8 mouse cellular contexts compared by ENCODE assay signal in genomic region chr12:116485591-116486403, GRCm38 (mm10). TPM values are rescaled to one million over a fixed set of nuclear protein-coding genes. Genes with fewer than 3 reads are reported as not detected.
A peak's percentile ranks its signal among the peaks of the same experiment; 100 is the strongest.
DNase-seq lines count a peak whose midpoint lies in the region; ATAC-seq and TF ChIP-seq lines count a peak whose summit lies in the region.

TSS of gene Ptprn2 (plus strand) at chr12:116485720.

- TF ChIP-seq POLR2A in brain, embryonic 14.5 days (IDR thresholded peaks at IDR 0.05; ENCODE audit: borderline replicate concordance, extremely low read depth, insufficient read depth, insufficient read length, poor library complexity, severe bottlenecking) = peak; percentile 79
- TF ChIP-seq POLR2A in embryonic fibroblast, embryonic 13.5 days (IDR thresholded peaks at IDR 0.05; ENCODE audit: low read depth, low read length) = no peak

- WGBS in liver, embryonic 16.5 days (ENCODE audit: insufficient replicate concordance) = under 1% methylated on average over 82 of the region's 86 CpGs
- under 1% methylated on average over 71 of the region's 86 CpGs for WGBS in neural tube, embryonic 13.5 days

- H3K27me3 ChIP-seq in liver, embryonic 16.5 days (ENCODE audit: control insufficient read depth, insufficient read depth, low read depth, low read length) = peaks cover 31% of the 10 kb centered on the region
- H3K27me3 ChIP-seq in neural tube, embryonic 13.5 days = peaks cover 13% of the 10 kb centered on the region

- no peak for TF ChIP-seq CTCF in brain, embryonic 14.5 days (IDR thresholded peaks at IDR 0.05; ENCODE audit: borderline replicate concordance, extremely low read depth, insufficient read depth, insufficient read length)
- no peak for TF ChIP-seq CTCF in embryonic fibroblast, embryonic 13.5 days (IDR thresholded peaks at IDR 0.05; ENCODE audit: borderline replicate concordance, insufficient read depth, low read length)

- H3K4me2 ChIP-seq in liver, embryonic 16.5 days (ENCODE audit: low read depth, low read length) = peak within 1 kb of the TSS; percentile 69
- peak within 1 kb of the TSS; percentile 90 for H3K4me2 ChIP-seq in neural tube, embryonic 13.5 days

- 0 out of 2 replicates have a peak, but pooled peaks cover 2% of the 10 kb centered on the region for H3K4me1 ChIP-seq in embryonic fibroblast, embryonic 13.5 days (ENCODE audit: control insufficient read depth, insufficient read depth, low read length)
- peaks cover 10% of the 10 kb centered on the region for H3K4me1 ChIP-seq in liver, embryonic 16.5 days (ENCODE audit: control insufficient read depth, low read depth, low read length)
- H3K4me1 ChIP-seq in neural tube, embryonic 13.5 days (replicated peaks) = peaks cover 27% of the 10 kb centered on the region; the same call in 1 of the 2 replicates

- H3K4me3 ChIP-seq in embryonic fibroblast, embryonic 13.5 days (ENCODE audit: insufficient read depth, low read length) = 0 out of 2 replicates have a peak within 1 kb of the TSS, but pooled peaks have one; percentile 7
- H3K4me3 ChIP-seq in liver, embryonic 16.5 days (ENCODE audit: low read depth, low read length) = peak within 1 kb of the TSS; percentile 51
- H3K4me3 ChIP-seq in neural tube, embryonic 13.5 days = peak within 1 kb of the TSS; percentile 78

- no peaks in the 10 kb centered on the region for H3K9me3 ChIP-seq in liver, embryonic 16.5 days (replicated peaks; ENCODE audit: control insufficient read depth, low read length)
- H3K9me3 ChIP-seq in neural tube, embryonic 13.5 days = no peaks in the 10 kb centered on the region

- peak; percentile 70 for DNase-seq in CD4-positive, CD25-positive, alpha-beta regulatory T cell, adult 2 months (ENCODE audit: low read depth, low spot score)
- DNase-seq in brain, embryonic 14.5 days (ENCODE audit: low read depth) = peak; percentile 92
- peak; percentile 58 to 70 for DNase-seq in layer of hippocampus, adult 18-20 months (ENCODE audit: low spot score in 2 of 2)
- peak; percentile 71 for DNase-seq in testis, postnatal 14 days (ENCODE audit: low spot score)

- H3K9ac ChIP-seq in liver, embryonic 16.5 days (ENCODE audit: low read depth, low read length) = no peak within 1 kb of the TSS
- peak within 1 kb of the TSS; percentile 82 for H3K9ac ChIP-seq in neural tube, embryonic 13.5 days

- no peaks in the 10 kb centered on the region for H3K36me3 ChIP-seq in liver, embryonic 16.5 days (ENCODE audit: control insufficient read depth, insufficient read depth)
- H3K36me3 ChIP-seq in neural tube, embryonic 13.5 days = no peaks in the 10 kb centered on the region

- H3K27ac ChIP-seq in embryonic fibroblast, embryonic 13.5 days (ENCODE audit: insufficient read depth, low read length) = no peak within 1 kb of the TSS
- no peak within 1 kb of the TSS for H3K27ac ChIP-seq in liver, embryonic 16.5 days (ENCODE audit: low read length)
- peak within 1 kb of the TSS; percentile 95 for H3K27ac ChIP-seq in neural tube, embryonic 13.5 days (replicated peaks)

- peak; percentile 71 to 75 for ATAC-seq in hematopoietic stem cell, adult 5-6 weeks (replicated peaks in 1 of 2; ENCODE audit: insufficient read depth in 1 of 2, low FRiP score in 2 of 2, low TSS enrichment in 1 of 2, low read depth in 1 of 2, poor library complexity in 2 of 2, severe bottlenecking in 2 of 2)
- peak; percentile 80 for ATAC-seq in liver, embryonic 16.5 days (ENCODE audit: low read depth)
- ATAC-seq in neural tube, embryonic 13.5 days (ENCODE audit: low read depth) = peak; percentile 92

RNA-seq across cellular contexts. Expression of gene Ptprn2, which starts in this region (rescaled TPM):
- polyA plus RNA-seq in brain, embryonic 14.5 days (2012; rRNA removed) = 50.3 and 63.0 TPM in 2 replicates
- polyA plus RNA-seq in embryonic fibroblast, embryonic 13.5 days (2011; ENCODE audit: insufficient read length, low read depth, missing spikeins) = 0.26 TPM in 1 of 2 replicates, not detected in the other
- total RNA-seq in hematopoietic stem cell, adult 5-6 weeks (2017) = not detected in 2 replicates
- total RNA-seq in layer of hippocampus, adult 18-20 months (2021) = 100 to 1,000 TPM; 296 to 297 TPM
- 0.07 TPM in 1 of 2 replicates, not detected in the other for polyA plus RNA-seq in liver, embryonic 16.5 days (2015; fragmentation: Nextera tagmentation; extraction: Ambion mirVana)
- polyA plus RNA-seq in neural tube, embryonic 13.5 days (2015; fragmentation: Nextera tagmentation; extraction: Ambion mirVana) = 8.1 and 10.6 TPM in 2 replicates

Comparison
In these comparisons a context has a peak if more than half of its experiments do, and no peak if none do; other contexts are left out.
1. RNA of gene Ptprn2 (total RNA-seq): 296 to 297 TPM in layer of hippocampus, adult 18-20 months; not detected in hematopoietic stem cell, adult 5-6 weeks; every median in the first group is over 100 times any median in the second.
2. Peak in ATAC-seq in hematopoietic stem cell, adult 5-6 weeks; RNA of the gene not detected or under 1 TPM.
3. Peak in ATAC-seq, H3K4me3 ChIP-seq and H3K4me2 ChIP-seq in liver, embryonic 16.5 days; RNA of the gene not detected or under 1 TPM.
4. H3K4me3 ChIP-seq: peak in every context shown above with its lines; median percentile 78 in neural tube, embryonic 13.5 days; 51 in liver, embryonic 16.5 days; 7 in embryonic fibroblast, embryonic 13.5 days.
5. Peak in every context shown above with its lines, with median percentiles within 50 percentile points of each other: DNase-seq and ATAC-seq.